Mouse (Mus musculus) thymus, adult 2 months (tissue): ENCODE data around the gene Eda.

Experiments
- CTCF ChIP-seq: fragments of 200-500 bp; IDR thresholded peaks from 2 replicates; pipeline ENCODE4 v1.5.1; 2012; ENCODE audit warnings: mild to moderate bottlenecking, control low read depth, low read length, moderate library complexity, borderline replicate concordance; ENCODE audit not compliant: control insufficient read depth, poor library complexity, insufficient read depth; ENCODE audit errors: extremely low read depth
- POLR2A ChIP-seq: fragments of 200-500 bp; IDR thresholded peaks from 2 replicates; pipeline ENCODE4 v1.6.1; 2012; ENCODE audit warnings: mild to moderate bottlenecking, low read length, control low read depth, moderate library complexity; ENCODE audit not compliant: control insufficient read depth, poor library complexity, insufficient read depth; ENCODE audit errors: extremely low read depth

- TF ChIP-seq POLR2A (no peak), CTCF (no peak)
These were observed 419.6 kb downstream of the Eda start for GRCm38 (mm10) chrX:100395026-100395425.
